Mouse (Mus musculus) myocyte (in vitro differentiated cells): ENCODE results near the gene Cables2.

ENCODE experiments used
- CEBPB ChIP-seq: IDR thresholded peaks from 2 replicates; pipeline ENCODE4 v1.6.1; 2011; ENCODE audit warnings: mild to moderate bottlenecking, moderate library complexity; ENCODE audit not compliant: poor library complexity, insufficient read depth, severe bottlenecking
- E2F4 ChIP-seq: IDR thresholded peaks from one replicate; pipeline ENCODE4 v1.6.1; 2011; ENCODE audit warnings: mild to moderate bottlenecking, control low read depth, moderate library complexity; ENCODE audit not compliant: insufficient read depth
- MAX ChIP-seq: IDR thresholded peaks from one replicate; pipeline ENCODE4 v1.6.1; 2011; ENCODE audit warnings: low read depth, mild to moderate bottlenecking, control low read depth
- POLR2A ChIP-seq: IDR thresholded peaks from one replicate; pipeline ENCODE4 v1.6.1; 2011; ENCODE audit warnings: low read depth, mild to moderate bottlenecking, control low read depth, moderate library complexity; ENCODE audit not compliant: insufficient read length
- TCF12 ChIP-seq: IDR thresholded peaks from one replicate; pipeline ENCODE4 v1.6.1; 2011; ENCODE audit warnings: mild to moderate bottlenecking, control low read depth; ENCODE audit not compliant: poor library complexity, insufficient read depth, severe bottlenecking
- USF1 ChIP-seq: IDR thresholded peaks from one replicate; pipeline ENCODE4 v1.6.1; 2011; ENCODE audit warnings: low read depth, mild to moderate bottlenecking, control low read depth, moderate library complexity

GRCm38 (mm10) chr2:180228060-180228458, 45.2 kb downstream of the Cables2 start:
- no peak for TF ChIP-seq CEBPB
- TF ChIP-seq POLR2A, result no peak
- no peak for TF ChIP-seq TCF12
- TF ChIP-seq USF1, result no peak
- no peak for TF ChIP-seq MAX
- TF ChIP-seq E2F4, result no peak
